Mouse (Mus musculus) cortical plate, adult 2 months (tissue): Measurements from ENCODE around the gene Olfr536. TPM values are rescaled to one million over a fixed set of nuclear protein-coding genes. Genes with fewer than 3 reads are reported as not detected.
A peak's percentile ranks its signal among the peaks of the same experiment; 100 is the strongest.
"Not testable (repeated sequence)": the region's sequence is repeated elsewhere in the genome, so short reads cannot be mapped to it uniquely, and the experiment has no call there.

ENCODE experiments used
- H3K27ac ChIP-seq: fragments of 200-500 bp; 2 replicates; pipeline ENCODE4 v1.5.1; 2012; ENCODE audit warnings: low read length, control low read depth, inconsistent platforms; ENCODE audit not compliant: insufficient read depth
- H3K4me1 ChIP-seq: fragments of 200-500 bp; 2 replicates; pipeline ENCODE4 v1.6.1; 2011; ENCODE audit warnings: low read length; ENCODE audit not compliant: control insufficient read depth, insufficient read depth
- H3K4me3 ChIP-seq: fragments of 200-500 bp; 2 replicates; pipeline ENCODE4 v1.5.1; 2011; ENCODE audit warnings: mild to moderate bottlenecking, low read length, control low read depth; ENCODE audit not compliant: insufficient read depth
- CTCF ChIP-seq: fragments of 200-500 bp; IDR thresholded peaks from 2 replicates; pipeline ENCODE4 v1.5.1; 2011; ENCODE audit warnings: mild to moderate bottlenecking, control low read depth, low read length; ENCODE audit not compliant: insufficient read depth; ENCODE audit errors: extremely low read depth
- POLR2A ChIP-seq: fragments of 200-500 bp; IDR thresholded peaks from 2 replicates; pipeline ENCODE4 v1.6.1; 2011; ENCODE audit warnings: mild to moderate bottlenecking, low read length, control low read depth; ENCODE audit not compliant: insufficient read depth; ENCODE audit errors: extremely low read depth
- polyA plus RNA-seq: library from polyadenylated mRNA; depleted of rRNA; stranded (reverse); fragments of >200 nt; gene quantifications from 2 replicates; pipeline ENCODE4 v1.2.3, GENCODE M21; 2012; rRNA removed

Olfr536 gene
- polyA plus RNA-seq, result not detected in 2 replicates

GRCm38 (mm10) chr7:140507346-140508021 lies at the start of gene Olfr536:
Gene Olfr536 (minus strand): TSS chr7:140507396.
- H3K4me1 ChIP-seq, H3K27ac ChIP-seq, H3K4me3 ChIP-seq: not testable (repeated sequence)

- TF ChIP-seq POLR2A (no peak), CTCF (no peak)
- H3K4me3 ChIP-seq, result no peak overlapping the region
- no peak overlapping the region for H3K27ac ChIP-seq
- no peaks in the 10 kb centered on the region for H3K4me1 ChIP-seq
These were observed 32.5 kb upstream of the Olfr536 start for GRCm38 (mm10) chr7:140539746-140540145.

- TF ChIP-seq POLR2A (no peak), CTCF (no peak)
- Histone ChIP-seq H3K4me1 (no peaks in the 10 kb centered on the region), H3K27ac (no peak overlapping the region), H3K4me3 (no peak overlapping the region)
These were observed 12.5 kb downstream of the Olfr536 start for GRCm38 (mm10) chr7:140494702-140495101.

GRCm38 (mm10) chr7:140494231-140494630 lies 13.0 kb downstream of the Olfr536 start:
- H3K4me3 ChIP-seq, result no peak overlapping the region
- TF ChIP-seq CTCF, result no peak
- no peak for TF ChIP-seq POLR2A
- no peak overlapping the region for H3K27ac ChIP-seq
- no peaks in the 10 kb centered on the region for H3K4me1 ChIP-seq

- no peaks in the 10 kb centered on the region for H3K4me1 ChIP-seq
- TF ChIP-seq POLR2A, result no peak
- TF ChIP-seq CTCF, result no peak
- no peak overlapping the region for H3K4me3 ChIP-seq
- H3K27ac ChIP-seq, result no peak overlapping the region
These were observed 18.2 kb downstream of the Olfr536 start for GRCm38 (mm10) chr7:140488981-140489380.

- TF ChIP-seq CTCF (no peak), POLR2A (no peak)
- Histone ChIP-seq H3K4me1 (no peaks in the 10 kb centered on the region; the same call in 1 of the 2 replicates), H3K27ac (no peak within 1 kb of the TSS), H3K4me3 (no peak within 1 kb of the TSS)
These were observed 23.3 kb downstream of the Olfr536 start, which contains the start of gene Olfr535 for GRCm38 (mm10) chr7:140483916-140484315. Gene Olfr535 (plus strand): TSS chr7:140484216.

GRCm38 (mm10) chr7:140478733-140479132 lies 28.5 kb downstream of the Olfr536 start:
- Histone ChIP-seq H3K4me3 (no peak overlapping the region), H3K4me1 (peaks cover 2% of the 10 kb centered on the region; the same call in 1 of the 2 replicates), H3K27ac (peak overlapping the region; percentile 65)
- TF ChIP-seq POLR2A, result no peak
- no peak for TF ChIP-seq CTCF

GRCm38 (mm10) chr7:140477886-140478285 lies 29.3 kb downstream of the Olfr536 start:
- peaks cover 2% of the 10 kb centered on the region; the same call in 1 of the 2 replicates for H3K4me1 ChIP-seq
- H3K27ac ChIP-seq, result no peak overlapping the region
- no peak overlapping the region for H3K4me3 ChIP-seq
- no peak for TF ChIP-seq POLR2A
- no peak for TF ChIP-seq CTCF

- H3K4me1 ChIP-seq, H3K4me3 ChIP-seq, H3K27ac ChIP-seq: not testable (repeated sequence)
These were observed 44.1 kb downstream of the Olfr536 start, which contains the start of gene Olfr533 for GRCm38 (mm10) chr7:140463070-140463469. Gene Olfr533 (plus strand): TSS chr7:140463370.

Other genes with a start within 250 kb of the Olfr536 start
- not detected in 2 replicates for gene Olfr525, start 186.5 kb downstream of the Olfr536 start, polyA plus RNA-seq
- gene Olfr527, start 173.4 kb downstream of the Olfr536 start, polyA plus RNA-seq, result not detected in 2 replicates
- not detected in 2 replicates for gene Olfr60, start 145.7 kb downstream of the Olfr536 start, polyA plus RNA-seq
- not detected in 2 replicates for gene Olfr530, start 131.1 kb downstream of the Olfr536 start, polyA plus RNA-seq
- gene Olfr531, start 104.5 kb downstream of the Olfr536 start, polyA plus RNA-seq, result not detected in 2 replicates
- gene Olfr532, start 85.8 kb downstream of the Olfr536 start, polyA plus RNA-seq, result not detected in 2 replicates
- not detected in 2 replicates for gene Olfr533, start 44.0 kb downstream of the Olfr536 start, polyA plus RNA-seq
- gene Olfr535, start 23.2 kb downstream of the Olfr536 start, polyA plus RNA-seq, result not detected in 2 replicates
- not detected in 2 replicates for gene Olfr538, start 60.5 kb upstream of the Olfr536 start, polyA plus RNA-seq
- 0.02 and 0.08 TPM in 2 replicates for gene Olfr46, start 93.9 kb upstream of the Olfr536 start, polyA plus RNA-seq
- gene Olfr61, start 121.6 kb upstream of the Olfr536 start, polyA plus RNA-seq, result not detected in 2 replicates
- not detected in 2 replicates for gene Olfr53, start 139.1 kb upstream of the Olfr536 start, polyA plus RNA-seq
- 0.04 and 0.11 TPM in 2 replicates for gene Olfr539, start 152.5 kb upstream of the Olfr536 start, polyA plus RNA-seq
- not detected in 2 replicates for gene Olfr45, start 174.6 kb upstream of the Olfr536 start, polyA plus RNA-seq
- gene Olfr541, start 189.9 kb upstream of the Olfr536 start, polyA plus RNA-seq, result not detected in 2 replicates